Mouse (Mus musculus) thymus, postnatal 25 days (tissue): ENCODE results near the gene Tas2r143.

Experiments
- DNase-seq: peaks from one replicate; pipeline ENCODE4 v3.0.0; 2022

The Tas2r143 gene

GRCm38 (mm10) chr6:42399938-42400337 lies at the start of gene Tas2r143:
Gene Tas2r143 (plus strand): TSS chr6:42400238.
- DNase-seq, result no peak

GRCm38 (mm10) chr6:42350968-42351775 lies 48.9 kb upstream of the Tas2r143 start:
- DNase-seq, result no peak

DNA sequence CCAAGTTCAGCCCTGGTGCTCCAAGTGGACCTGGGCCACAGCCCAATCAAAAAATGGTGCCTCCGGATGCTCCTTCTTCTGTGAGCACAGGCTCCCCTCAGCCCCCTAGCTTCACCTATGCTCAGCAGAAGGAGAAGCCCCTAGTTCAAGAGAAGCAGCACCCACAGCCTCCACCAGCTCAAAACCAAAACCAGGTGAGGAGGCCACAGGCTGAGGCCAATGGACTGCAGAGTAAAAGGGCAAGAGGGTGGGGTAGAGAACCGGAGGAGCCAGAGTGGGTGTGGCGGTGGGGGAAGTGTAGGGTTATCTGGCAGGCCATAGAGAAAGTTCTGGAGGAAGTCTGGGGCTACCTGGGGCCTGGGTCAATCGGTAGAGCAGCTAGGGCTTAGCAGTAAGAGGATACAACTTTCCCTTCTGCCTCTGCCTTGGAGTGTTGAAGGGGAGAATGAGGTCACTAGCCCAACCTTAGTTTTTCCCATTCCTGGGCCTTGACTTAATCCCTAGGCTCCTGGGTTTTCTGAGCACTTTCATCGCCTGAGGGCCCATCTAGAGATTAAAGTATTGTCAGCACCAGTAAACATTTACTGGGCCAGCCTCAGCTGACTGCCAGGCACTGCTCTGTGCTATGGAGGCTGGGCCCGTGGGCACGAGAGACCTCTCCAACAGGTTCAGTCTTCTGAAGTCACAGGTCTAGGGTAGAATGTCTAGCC lies 48.1 kb upstream of the Tas2r143 start:
- no peak for DNase-seq

- DNase-seq, result no peak
These were observed 47.6 kb upstream of the Tas2r143 start for GRCm38 (mm10) chr6:42352486-42352846.

DNA sequence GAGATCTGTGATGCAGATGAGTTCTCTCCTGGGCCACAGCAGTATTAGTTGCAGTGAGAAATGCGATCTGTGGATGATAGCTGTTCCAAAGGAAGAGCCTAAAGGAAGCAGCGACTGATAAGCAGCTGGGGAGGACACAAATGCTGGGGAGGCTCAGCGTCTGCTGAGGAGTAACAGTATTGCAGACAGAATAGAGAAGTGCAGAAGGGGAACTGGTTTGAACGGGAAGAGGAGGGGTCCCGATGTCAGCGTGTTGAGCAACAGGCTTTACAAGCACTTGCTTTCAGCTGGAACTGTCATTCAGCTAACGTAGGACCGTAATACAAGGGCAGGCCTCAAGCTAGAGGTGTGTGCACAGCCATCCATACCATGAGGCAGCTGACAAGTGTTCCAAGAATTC lies 46.9 kb upstream of the Tas2r143 start:
- DNase-seq, result no peak

- DNase-seq, result no peak
These were observed 45.7 kb upstream of the Tas2r143 start for GRCm38 (mm10) chr6:42354076-42355019.

- DNase-seq, result no peak
These were observed 44.7 kb upstream of the Tas2r143 start for GRCm38 (mm10) chr6:42355366-42355765.

DNA sequence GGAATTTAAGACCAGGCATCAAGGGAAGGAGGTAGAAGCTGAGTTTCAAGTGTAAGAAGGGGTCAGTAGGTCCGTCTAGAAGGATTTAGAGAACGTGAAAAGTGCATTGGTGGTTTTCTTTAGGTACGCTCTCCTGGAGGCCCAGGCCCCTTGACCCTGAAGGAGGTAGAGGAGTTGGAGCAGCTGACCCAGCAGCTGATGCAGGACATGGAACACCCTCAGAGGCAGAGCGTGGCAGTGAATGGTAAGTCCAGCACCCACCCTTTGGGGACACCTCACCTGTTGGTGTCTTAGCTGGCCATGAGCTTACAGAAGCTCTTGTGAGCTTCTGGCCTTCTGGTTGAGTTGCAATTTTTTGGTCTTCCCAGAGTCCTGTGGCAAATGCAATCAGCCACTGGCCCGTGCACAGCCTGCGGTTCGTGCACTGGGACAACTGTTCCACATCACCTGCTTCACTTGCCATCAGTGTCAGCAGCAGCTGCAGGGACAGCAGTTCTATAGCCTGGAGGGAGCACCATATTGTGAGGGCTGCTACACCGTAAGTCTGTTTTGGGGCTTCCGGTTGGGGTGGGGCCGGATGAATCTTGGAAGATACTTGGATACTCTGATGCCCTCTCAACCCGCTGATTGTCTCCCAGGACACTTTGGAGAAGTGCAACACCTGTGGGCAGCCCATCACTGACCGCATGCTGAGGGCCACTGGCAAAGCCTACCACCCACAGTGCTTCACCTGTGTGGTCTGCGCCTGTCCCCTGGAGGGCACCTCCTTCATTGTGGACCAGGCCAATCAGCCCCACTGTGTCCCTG lies 44.0 kb upstream of the Tas2r143 start:
- DNase-seq, result no peak

- DNase-seq, result no peak
These were observed 43.1 kb upstream of the Tas2r143 start for GRCm38 (mm10) chr6:42356913-42357312.

GRCm38 (mm10) chr6:42357901-42358300 lies 42.1 kb upstream of the Tas2r143 start:
- DNase-seq, result no peak

GRCm38 (mm10) chr6:42358901-42359300 lies 41.1 kb upstream of the Tas2r143 start:
- no peak for DNase-seq

DNA sequence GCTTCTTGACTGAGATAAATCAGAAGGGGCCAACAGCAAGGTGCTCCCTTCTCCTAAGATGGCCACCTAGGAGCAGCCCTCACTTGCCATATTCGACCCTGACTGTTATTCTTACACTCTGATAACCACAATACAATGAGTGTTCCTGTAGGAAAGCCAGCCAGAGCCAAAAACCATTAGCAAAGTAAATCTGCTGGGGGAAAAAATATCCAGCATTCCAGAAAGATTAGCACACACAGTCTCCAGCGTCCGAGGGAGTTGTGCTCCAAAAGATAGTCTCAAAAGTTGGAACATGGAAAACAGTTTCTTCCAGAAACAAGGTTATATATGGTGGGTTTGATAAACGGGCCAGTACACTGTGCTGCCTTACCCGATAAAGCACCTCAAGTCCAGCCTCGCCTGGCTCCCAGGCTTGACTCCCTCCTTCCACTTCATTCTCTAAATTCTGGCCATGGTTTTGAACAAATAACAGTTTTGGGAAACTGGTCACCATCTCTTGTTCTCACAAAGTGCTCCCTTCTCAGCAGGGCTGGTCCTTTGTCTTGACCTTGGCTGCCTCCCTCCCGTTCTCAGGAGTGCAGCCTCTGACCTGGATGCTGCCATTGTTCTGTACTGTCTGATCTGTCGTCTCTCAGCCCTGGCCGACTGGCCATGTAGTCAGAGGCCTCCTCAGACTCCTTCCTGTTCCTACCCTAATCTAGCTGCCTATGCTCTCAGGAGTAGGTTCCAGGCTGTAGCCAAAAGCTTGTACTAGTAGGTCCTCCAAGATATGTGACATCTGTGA lies 40.5 kb upstream of the Tas2r143 start:
- DNase-seq, result no peak

DNA sequence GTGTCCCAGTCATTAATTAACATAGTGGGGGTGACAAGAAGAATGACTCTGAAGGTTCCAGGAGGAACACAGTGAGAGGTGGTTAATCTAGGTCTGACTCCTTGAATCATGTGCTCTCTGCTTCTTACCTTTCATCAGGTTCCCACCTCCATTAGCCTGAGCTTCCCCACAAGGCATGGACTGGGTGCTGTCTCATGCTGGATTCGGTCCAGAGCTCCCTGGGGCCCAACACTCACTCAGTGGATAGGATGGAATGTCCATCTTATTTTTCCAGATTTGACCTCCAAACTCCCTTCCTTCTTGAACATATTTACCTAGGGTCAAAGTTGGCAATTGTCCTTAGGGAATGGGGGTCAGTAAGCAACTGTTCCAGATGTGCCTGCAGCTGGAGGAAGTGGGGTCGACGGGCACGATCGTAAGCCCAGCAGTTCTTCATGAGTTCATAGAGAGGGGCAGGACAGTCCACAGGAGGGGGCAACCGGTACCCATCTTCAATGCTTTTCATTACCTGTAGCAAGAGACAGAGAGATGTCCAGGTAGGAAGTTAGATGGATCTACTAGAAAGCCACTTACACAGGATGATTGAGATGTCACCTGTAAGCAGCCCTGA lies 39.7 kb upstream of the Tas2r143 start:
- DNase-seq, result no peak

DNA sequence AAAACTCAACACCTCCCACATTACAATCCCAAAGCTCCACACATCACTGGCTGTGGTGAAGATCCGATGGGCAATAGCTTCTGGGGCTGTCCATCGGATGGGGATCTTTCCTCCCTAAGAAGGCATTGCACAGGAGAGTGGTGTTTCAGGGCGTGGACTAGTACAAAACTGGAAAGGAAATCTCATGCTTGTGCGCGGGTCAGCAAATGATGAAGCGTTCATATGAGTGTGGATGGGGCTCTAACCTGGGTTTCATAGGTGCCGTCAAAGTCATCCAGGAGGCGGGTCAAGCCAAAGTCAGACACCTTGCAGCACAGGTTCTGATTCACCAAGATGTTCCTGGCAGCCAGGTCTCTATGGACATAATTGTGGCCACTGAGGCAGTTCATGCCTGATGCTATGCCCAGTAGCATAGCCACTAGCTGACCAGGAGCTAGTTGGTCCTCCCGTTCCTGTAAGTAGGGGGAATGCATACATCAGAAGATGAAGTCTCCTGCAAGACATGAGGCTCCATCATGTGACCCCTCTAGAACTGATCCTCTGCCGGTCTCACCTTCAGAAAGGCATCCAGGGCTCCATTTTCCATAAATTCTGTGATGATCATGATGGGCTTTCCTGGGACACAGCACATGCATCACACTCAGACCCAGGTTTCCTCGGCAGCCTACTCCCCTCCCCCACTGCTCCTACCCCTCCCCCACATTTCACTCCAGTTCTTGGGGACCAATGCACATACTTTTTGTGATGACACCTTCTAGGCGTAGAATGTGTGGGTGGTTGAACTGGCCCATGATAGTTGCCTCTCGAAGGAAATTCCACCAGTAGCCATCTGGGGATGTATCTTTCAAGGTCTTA lies 38.8 kb upstream of the Tas2r143 start:
- DNase-seq, result no peak

DNA sequence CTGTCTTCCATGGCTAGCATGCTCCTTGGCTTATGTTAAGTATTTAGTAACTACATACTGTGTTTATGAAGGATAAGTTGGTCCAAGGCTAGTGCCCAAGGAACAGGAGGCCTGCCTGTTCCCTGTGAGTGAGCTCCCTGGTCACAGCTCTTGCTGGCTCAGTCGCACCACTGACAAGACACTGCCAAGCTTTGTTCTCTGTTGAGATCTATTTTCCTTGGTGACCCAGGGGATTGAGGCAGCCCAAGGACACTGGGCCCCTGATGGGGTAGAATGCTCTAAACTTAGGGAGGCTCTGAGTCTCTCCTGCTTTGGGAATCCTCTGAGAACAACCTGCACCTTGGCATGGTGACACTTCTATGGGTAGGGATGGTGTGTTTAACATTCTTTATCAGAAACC lies 38.0 kb upstream of the Tas2r143 start:
- no peak for DNase-seq

DNA sequence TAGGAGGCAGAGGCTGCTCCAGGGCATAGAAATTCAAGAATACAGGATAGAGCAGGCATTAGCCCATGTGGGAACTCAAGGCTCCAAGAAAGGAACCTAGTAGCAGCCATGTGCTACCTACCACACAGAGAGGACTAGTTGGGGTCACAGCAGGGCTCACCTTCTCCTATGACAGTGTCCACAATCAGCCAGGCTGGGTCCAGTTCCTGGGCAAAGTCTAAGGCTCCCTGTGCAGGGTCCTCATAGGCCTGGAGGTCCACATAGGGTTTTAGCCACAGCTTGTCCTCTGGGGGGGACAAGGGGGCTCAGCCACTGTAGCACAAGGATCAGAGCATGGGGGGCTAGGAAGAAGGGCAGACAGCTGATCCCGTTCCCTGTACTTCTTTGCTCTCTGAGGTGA lies 37.5 kb upstream of the Tas2r143 start:
- no peak for DNase-seq

- no peak for DNase-seq
These were observed 37.1 kb upstream of the Tas2r143 start for GRCm38 (mm10) chr6:42362974-42363373.

- no peak for DNase-seq
These were observed 36.0 kb upstream of the Tas2r143 start for GRCm38 (mm10) chr6:42364066-42364465.

DNA sequence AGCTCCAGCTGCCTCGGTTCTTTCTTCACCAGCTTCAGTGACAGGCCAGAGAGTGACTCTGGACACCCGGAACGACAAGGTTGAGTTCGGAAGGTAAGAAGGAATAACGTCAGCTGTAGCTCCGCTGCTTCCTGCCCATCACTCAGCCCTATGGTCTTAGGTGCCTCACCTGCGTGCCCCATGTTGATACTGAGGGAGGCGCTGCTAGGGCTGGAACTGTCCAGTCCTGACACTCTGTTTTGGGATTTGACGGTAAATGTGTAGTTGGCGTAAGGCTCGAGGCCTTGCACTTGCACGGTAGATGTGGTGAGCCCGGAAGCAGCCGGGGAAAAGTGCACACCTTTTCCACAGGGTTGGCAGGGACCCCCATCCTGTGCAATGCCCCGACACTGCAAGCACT lies 35.4 kb upstream of the Tas2r143 start:
- no peak for DNase-seq

DNA sequence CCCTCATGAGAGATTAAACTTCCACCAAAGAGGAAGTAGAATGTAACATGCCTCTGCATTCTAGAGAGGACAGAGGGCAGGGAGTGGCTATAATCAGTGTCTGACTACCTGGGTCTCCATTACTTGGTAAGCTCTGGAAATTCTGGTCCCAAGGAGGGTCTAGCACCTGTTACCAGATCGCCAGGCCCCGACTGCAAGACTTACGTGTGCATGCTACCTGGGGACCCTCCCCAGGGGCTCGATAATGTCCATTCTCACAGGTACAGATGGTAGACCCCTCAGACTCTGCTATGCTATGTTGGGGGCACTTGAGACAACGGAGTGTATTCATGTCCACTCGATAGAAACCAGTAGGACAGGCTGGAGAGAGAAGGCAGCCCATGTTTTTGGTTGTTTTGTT lies 34.8 kb upstream of the Tas2r143 start:
- no peak for DNase-seq
